Mouse (Mus musculus) stomach, postnatal 0 days (tissue): ENCODE results near the gene Prr13.

Experiments
- CTCF ChIP-seq: IDR thresholded peaks from 2 replicates; pipeline ENCODE4 v1.5.1; 2016; ENCODE audit warnings: antibody characterized with exemption, low read depth, mild to moderate bottlenecking, moderate library complexity
- EP300 ChIP-seq: optimal IDR thresholded peaks from 2 replicates; pipeline ENCODE3; 2016; ENCODE audit warnings: antibody characterized with exemption

- TF ChIP-seq CTCF (no peak), EP300 (no peak)
Observed at GRCm38 (mm10) chr15:102499370-102499769, 40.5 kb downstream of the Prr13 start.
